ENCODE assay signal across 8 mouse cellular contexts in genomic region chr1:133887044-133887443, GRCm38 (mm10). TPM values are rescaled to one million over a fixed set of nuclear protein-coding genes. Genes with fewer than 3 reads are reported as not detected.
DNase-seq lines count a peak whose midpoint lies in the region; ATAC-seq lines count a peak whose summit lies in the region.

No protein-coding gene starts in this region.

- intact Hi-C loops in left cerebral cortex, postnatal 25 days (cut with DNase I) = no loop called here

- H3K9ac ChIP-seq in neural tube, embryonic 15.5 days (replicated peaks) = no peak overlapping the region

- DNase-seq in ES-CJ7 (ENCODE audit: low read depth, low spot score) = peak; percentile 55
- DNase-seq in cerebellum, adult 11 months = peak; percentile 63
- DNase-seq in left cerebral cortex, postnatal 25 days (ENCODE audit: low spot score in 2 of 2) = peak; percentile 68 to 92
- DNase-seq in urinary bladder, adult 2 months (ENCODE audit: low spot score) = no peak
- DNase-seq in ovary, postnatal 36 days (ENCODE audit: low spot score) = no peak
- no peak for DNase-seq in gastrocnemius, postnatal 4 days (ENCODE audit: low spot score in 2 of 2)

- H3K36me3 ChIP-seq in neural tube, embryonic 15.5 days = no peaks in the 10 kb centered on the region

- no peaks in the 10 kb centered on the region for H3K27me3 ChIP-seq in neural tube, embryonic 15.5 days (replicated peaks)

- H3K4me2 ChIP-seq in neural tube, embryonic 15.5 days = peak overlapping the region; percentile 45

- H3K4me3 ChIP-seq in neural tube, embryonic 15.5 days (replicated peaks) = no peak overlapping the region

- H3K27ac ChIP-seq in neural tube, embryonic 15.5 days (replicated peaks) = peak overlapping the region; percentile 82

- peaks cover 73% of the 10 kb centered on the region for H3K4me1 ChIP-seq in neural tube, embryonic 15.5 days

- ATAC-seq in frontal cortex, adult (ENCODE audit: low TSS enrichment) = peak; percentile 78
- peak; percentile 72 for ATAC-seq in neural tube, embryonic 15.5 days (ENCODE audit: low FRiP score)

- no peaks in the 10 kb centered on the region for H3K9me3 ChIP-seq in neural tube, embryonic 15.5 days (replicated peaks)

- 3% methylated on average over 8 of the region's 8 CpGs for WGBS in neural tube, embryonic 15.5 days

RNA-seq across cellular contexts. Expression of gene Optc, which starts 20.8 kb away (rescaled TPM):
- 1 to 10 TPM in 1 of 2 experiments, under 1 TPM in 1; 0.94 to 2.8 TPM for total RNA-seq in left cerebral cortex, postnatal 25 days (2021)
- 2.0 and 2.8 TPM in 2 replicates for polyA plus RNA-seq in neural tube, embryonic 15.5 days (2015; fragmentation: Nextera tagmentation; extraction: Ambion mirVana)
- 133 and 156 TPM in 2 replicates for polyA plus RNA-seq in urinary bladder, adult 2 months (2012; rRNA removed)
- total RNA-seq in gastrocnemius, postnatal 4 days (2021) = under 1 TPM; 0.22 to 0.49 TPM

RNA-seq across cellular contexts. Expression of gene Prelp, which starts 34.2 kb away (rescaled TPM):
- total RNA-seq in left cerebral cortex, postnatal 25 days (2021) = 1 to 10 TPM; 7.9 to 9.0 TPM
- polyA plus RNA-seq in neural tube, embryonic 15.5 days (2015; fragmentation: Nextera tagmentation; extraction: Ambion mirVana) = 10.6 and 11.4 TPM in 2 replicates
- polyA plus RNA-seq in urinary bladder, adult 2 months (2012; rRNA removed) = 89.1 and 164 TPM in 2 replicates
- 10 to 100 TPM; 25.2 to 27.4 TPM for total RNA-seq in gastrocnemius, postnatal 4 days (2021)

Comparison
In these comparisons a context has a peak if more than half of its experiments do, and no peak if none do; other contexts are left out.
1. DNase-seq: peak in ES-CJ7 (single experiment), cerebellum, adult 11 months (single experiment) and left cerebral cortex, postnatal 25 days (2 of 2); none in urinary bladder, adult 2 months (single experiment), ovary, postnatal 36 days (single experiment) and gastrocnemius, postnatal 4 days (0 of 2).